Mouse (Mus musculus) gastrocnemius, postnatal 25 days (tissue): ENCODE data around the gene Ptma. TPM values are rescaled to one million over a fixed set of nuclear protein-coding genes. Genes with fewer than 3 reads are reported as not detected.
"Not testable (repeated sequence)": the region's sequence is repeated elsewhere in the genome, so short reads cannot be mapped to it uniquely, and the experiment has no call there.

Experiments used
- DNase-seq: peaks from one replicate; pipeline ENCODE4 v3.0.0; 2022
- total RNA-seq, 2 experiments: library from RNA; stranded (reverse); gene quantifications; 1 replicate in 1 of 2; 2 replicates in 1 of 2; pipeline ENCODE4 v1.2.3; 2021

Gene Ptma
- total RNA-seq, 2 experiments from 2014 or later = 100 to 129 TPM

DNA sequence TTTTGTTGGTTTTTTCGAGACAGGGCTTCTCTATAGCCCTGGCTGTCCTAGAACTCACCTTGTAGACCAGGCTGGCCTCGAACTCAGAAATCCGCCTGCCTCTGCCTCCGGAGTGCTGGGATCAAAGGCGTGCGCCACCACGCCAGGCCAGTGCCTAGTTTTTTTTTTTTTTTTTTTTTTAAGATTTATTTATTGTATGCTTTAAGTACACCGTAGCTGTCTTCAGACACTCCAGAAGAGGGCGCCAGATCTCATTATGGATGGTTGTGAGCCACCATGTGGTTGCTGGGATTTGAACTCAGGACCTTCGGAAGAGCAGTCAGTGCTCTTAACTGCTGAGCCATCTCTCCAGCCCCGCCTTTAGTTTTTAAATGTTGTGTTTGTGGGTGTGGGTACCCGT, 13.1 kb downstream of the Ptma start:
- DNase-seq = not testable (repeated sequence)

DNA sequence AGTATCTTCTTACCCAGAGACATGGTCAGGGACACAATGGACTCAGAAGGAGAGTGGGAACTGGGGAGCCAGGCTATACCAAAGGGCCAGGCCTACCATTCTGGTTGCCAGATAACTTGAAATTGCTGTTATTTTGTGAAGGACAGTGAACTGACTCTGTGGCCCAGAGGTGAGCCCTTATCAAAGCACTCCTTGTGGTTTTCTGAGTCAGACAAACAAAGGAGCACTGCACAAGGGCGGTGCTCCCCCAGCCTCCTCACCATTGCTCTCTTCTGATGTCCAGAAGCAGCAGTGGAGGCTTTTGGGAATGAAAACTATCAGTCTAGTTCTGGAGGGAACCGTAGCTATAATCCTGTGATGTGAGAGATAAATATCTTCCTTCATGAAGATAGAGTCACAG, 16.1 kb downstream of the Ptma start:
- no peak for DNase-seq

DNA sequence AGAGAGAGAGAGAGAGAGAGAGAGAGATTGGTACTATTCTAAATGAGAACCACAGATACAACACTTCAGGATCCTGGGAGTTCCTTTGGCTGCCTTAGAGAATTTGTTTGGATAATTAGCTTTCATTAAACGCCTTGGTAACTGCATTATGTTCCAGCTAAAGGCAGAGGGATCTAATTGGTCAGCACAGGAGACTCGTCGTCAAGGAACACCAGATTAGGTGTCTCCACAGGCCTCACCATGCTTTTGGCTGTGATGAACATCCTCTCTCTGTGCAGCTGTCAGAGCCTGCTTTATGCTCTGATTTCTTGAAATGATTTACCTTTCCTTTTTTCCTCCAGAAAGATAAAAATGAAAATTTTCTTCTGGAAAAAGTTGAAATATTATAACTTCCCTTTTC, 20.3 kb downstream of the Ptma start:
- no peak for DNase-seq

DNA sequence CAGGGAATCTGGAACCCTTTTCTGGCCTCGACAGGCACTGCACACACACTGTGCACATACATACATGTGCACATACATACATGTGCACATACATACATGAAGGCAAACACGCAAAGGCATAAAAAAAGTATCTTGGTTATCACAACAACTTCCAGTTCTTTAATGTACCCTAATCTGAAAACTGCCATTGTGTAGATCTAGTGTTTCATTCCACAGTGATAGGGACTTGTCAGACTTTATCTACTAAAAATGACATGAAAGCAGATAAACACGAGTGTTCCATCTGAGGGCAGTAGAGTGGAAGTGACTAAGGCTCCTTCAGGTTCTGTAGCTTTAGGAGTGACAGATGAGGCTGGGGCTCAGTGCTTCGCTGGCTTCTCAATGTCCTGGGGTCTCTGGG, 24.8 kb downstream of the Ptma start:
- no peak for DNase-seq

GRCm38 (mm10) chr1:86551877-86552276, 25.4 kb downstream of the Ptma start:
- DNase-seq = no peak

DNA sequence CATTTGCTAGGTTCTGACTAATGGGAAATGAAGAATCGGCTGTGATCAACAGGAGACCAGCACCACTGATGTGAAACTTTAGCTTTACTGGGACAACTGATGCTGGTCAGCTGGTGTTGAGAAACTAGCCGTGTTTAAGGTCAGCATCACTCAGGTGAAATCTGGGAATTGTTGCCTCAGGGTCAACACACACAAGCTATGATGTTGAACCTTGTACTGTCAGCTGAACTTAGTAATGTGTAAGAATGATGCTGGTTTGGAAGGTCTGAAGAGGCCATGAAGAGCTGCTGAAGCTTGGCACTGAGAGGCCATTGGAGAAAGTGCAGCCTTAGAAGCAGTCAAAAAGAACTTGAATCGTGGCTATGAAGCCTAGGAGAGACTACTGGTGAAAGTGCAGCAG, 29.1 kb downstream of the Ptma start:
- DNase-seq = no peak

DNA sequence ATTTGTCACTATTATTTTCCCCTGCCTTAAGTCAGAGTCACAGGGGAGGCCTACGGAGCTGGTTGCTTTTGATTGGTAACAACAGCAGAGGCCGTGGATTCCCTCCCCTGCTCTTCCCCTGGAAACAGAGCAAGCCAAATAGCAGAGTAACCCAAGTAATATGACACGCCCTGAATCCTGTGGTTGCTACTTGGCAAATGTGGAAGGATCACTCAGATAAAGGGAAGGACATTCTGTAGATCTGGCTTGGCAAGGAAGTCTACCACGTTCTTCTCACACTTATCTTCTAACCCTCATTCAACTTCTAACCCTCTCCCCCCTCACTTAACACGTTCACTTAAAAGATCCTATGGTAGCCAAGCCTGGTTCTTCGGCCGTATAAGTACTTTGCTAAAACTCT, 31.3 kb downstream of the Ptma start:
- no peak for DNase-seq

DNA sequence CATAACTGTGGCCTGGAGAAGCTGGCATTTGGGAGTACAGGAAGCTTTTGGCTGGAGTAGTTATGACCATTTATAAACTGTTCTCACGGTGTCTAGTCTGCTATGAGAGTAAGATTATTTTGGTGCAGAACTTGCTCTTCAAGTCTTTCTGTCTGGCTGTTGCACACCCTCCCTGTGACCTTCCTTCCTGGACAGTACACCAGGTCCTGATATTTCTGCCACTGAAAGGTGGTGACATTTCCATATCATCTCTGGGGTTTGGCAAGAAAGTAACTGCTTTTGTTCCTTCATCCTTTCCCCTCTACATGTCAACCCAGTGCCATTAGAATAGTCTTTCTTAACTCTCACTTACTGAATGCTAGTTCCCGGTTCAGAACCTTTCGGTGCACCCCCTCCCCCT, 32.7 kb downstream of the Ptma start:
- DNase-seq = no peak

DNA sequence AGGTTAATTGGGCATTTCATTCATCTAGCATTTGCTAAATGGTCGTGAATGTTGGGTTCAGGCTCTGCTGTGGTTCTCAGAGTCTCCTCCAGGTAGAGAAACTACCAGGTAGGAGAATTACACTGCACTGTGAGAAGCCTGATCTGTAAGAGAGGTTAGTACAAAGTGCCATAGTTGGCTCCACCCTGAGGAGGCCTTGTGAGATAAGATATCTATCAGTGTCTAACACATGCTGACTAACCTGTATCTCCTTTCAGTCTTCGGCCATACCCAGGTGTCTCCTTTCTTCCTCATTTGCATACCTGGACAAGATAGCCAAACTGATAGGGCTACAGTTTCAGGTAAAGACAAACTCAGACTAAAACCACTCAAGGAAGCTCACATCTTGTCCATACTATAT, 36.1 kb downstream of the Ptma start:
- no peak for DNase-seq

- DNase-seq = no peak
These were observed 41.9 kb downstream of the Ptma start for GRCm38 (mm10) chr1:86568409-86568808.

DNA sequence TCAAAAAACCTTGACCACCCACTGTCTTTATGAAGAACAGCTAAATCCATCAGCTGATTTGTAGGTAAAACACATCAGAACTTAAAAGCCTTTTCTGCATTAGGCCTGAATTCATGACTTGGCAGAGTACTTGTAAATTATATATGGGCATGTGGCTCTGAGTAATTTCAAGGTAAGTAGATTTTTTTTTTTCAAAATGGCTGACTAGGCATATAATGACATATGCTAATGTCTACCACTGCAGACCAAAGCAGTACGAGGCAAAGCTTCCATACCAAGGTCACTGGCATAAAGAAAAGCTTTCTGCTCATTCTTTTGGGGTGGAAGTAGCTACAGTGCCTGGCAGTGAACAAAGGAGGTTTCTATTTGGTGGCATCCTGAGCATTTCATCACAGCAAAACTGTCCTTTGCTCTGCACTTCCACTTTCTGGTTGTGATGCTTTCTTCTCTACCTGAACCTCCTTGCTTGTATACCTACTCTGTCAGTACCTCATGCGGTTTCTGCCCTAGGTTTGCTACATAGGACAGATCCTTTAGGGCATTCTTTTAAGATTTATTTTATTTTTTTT, 42.9 kb downstream of the Ptma start:
- no peak for DNase-seq

GRCm38 (mm10) chr1:86571381-86571780, 44.9 kb downstream of the Ptma start:
- no peak for DNase-seq

- DNase-seq = no peak
These were observed 45.4 kb downstream of the Ptma start for GRCm38 (mm10) chr1:86571941-86572340.

Other genes with a start within 250 kb of the Ptma start
- not detected for gene B3gnt7, start 223.9 kb upstream of the Ptma start, total RNA-seq
- gene Ncl, start 167.3 kb upstream of the Ptma start, total RNA-seq = 10 to 100 TPM; 84.0 to 88.2 TPM
- not detected for gene Nmur1, start 100.5 kb upstream of the Ptma start, total RNA-seq
- gene Tex44, start 100.4 kb upstream of the Ptma start, total RNA-seq = not detected
- 10 to 100 TPM; 21.9 to 29.6 TPM for gene Pde6d, start 55.9 kb downstream of the Ptma start, total RNA-seq
- gene Cops7b, start 56.2 kb downstream of the Ptma start, total RNA-seq = 10 to 100 TPM in 1 of 2 experiments, 1 to 10 TPM in 1; 9.6 to 10.4 TPM
- gene Nppc, start 143.8 kb downstream of the Ptma start, total RNA-seq = 1 to 10 TPM in 1 of 2 experiments, under 1 TPM in 1; 0.96 to 1.1 TPM
- 1 to 10 TPM; 9.6 to 9.8 TPM for gene Dis3l2, start 177.1 kb downstream of the Ptma start, total RNA-seq